Mouse (Mus musculus): Measurements from ENCODE around the gene Samd13. TPM values are rescaled to one million over a fixed set of nuclear protein-coding genes. Genes with fewer than 3 reads are reported as not detected.

Gene Samd13
- polyA plus RNA-seq, 1 experiment from 2014 or later: 0.46 TPM

DNA sequence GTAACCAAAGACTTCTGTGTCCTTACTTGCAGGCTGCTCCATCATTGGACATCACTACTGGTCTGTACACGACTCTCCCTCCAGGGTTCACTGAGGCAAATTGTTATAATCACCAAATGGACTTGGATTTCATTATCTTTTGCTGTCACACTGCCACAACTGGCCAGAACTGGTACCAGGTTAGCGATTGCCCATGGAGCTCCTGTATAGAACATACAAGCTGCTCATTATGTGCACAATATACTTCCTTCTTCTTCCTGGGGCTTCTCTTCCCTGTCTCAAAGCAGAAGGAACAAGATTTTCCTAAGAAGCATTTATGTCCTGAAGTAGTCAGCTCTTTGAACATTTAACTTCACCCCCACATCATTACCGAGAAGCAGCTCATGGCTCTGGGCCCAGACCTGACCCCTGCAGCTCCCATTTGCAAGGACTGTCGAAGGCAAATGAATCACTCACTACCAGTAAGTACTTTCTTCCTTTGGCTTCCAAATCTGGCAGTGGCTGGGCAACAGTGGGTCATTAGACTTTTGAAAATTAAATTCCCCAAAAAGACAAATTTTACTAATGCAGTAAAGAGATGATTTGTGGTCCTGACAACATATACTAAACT lies 43.5 kb downstream of the Samd13 start:
- H3K4me2 ChIP-seq (replicated peaks; ENCODE audit: low read depth, low read length): no peak overlapping the region
- H3K36me3 ChIP-seq (ENCODE audit: control insufficient read depth, insufficient read depth, low read length): no peaks in the 10 kb centered on the region
- no peak overlapping the region for H3K9ac ChIP-seq (replicated peaks; ENCODE audit: low read depth, low read length)
- H3K4me1 ChIP-seq (ENCODE audit: control insufficient read depth, insufficient read depth, low read length): no peaks in the 10 kb centered on the region
- H3K27ac ChIP-seq (ENCODE audit: low read length): no peak overlapping the region
- H3K27me3 ChIP-seq (ENCODE audit: control insufficient read depth, insufficient read depth, low read length): no peaks in the 10 kb centered on the region
- ATAC-seq (ENCODE audit: insufficient number of reproducible peaks, insufficient read depth, low FRiP score, low read depth): no peak
- H3K4me3 ChIP-seq (ENCODE audit: low read depth, low read length): no peak overlapping the region
- 44% methylated on average over 4 of the region's 4 CpGs for WGBS
- H3K9me3 ChIP-seq (ENCODE audit: control insufficient read depth, low read depth, low read length): no peaks in the 10 kb centered on the region

GRCm38 (mm10) chr3:146632506-146632905 lies 52.9 kb downstream of the Samd13 start:
- WGBS: 83% methylated on average over 5 of the region's 5 CpGs
- H3K36me3 ChIP-seq (ENCODE audit: control insufficient read depth, insufficient read depth, low read length): no peaks in the 10 kb centered on the region

DNA sequence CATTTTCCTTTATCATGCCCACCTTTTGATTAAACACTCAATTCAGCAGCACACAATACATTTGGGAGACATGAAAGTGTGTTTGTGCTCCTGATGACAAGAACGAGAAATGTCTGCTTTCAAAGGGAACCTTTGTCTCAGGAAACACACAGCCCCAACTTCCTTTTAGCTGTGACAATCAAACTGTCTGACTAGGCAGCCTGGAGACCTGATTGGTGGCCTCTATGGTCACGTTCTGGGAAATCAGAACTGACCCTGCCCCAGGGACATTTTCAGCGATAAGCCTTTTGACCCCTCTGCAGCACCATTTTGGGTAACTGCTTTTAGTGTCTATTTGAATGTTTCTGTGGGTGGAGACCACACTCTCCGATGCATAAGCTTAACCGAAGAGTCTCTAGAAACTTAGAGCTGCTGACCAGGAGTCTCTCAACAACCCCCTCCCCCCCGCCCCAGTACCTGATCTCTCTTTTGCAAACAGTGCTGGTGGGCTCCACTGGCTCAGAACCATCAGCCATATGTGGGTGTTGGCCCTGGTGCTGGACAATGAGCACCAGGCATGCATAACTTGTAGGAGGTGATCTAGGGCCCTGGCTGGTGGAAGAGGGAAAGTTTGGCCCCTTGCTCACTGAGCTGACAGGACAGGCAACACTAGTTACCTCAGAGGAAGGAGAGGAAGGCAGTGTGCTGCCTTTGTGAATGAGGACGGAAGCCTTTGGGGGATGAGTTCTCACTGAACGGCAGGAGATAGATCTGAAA lies 57.0 kb downstream of the Samd13 start:
- WGBS: 73% methylated on average over 8 of the region's 8 CpGs
- Histone ChIP-seq H3K36me3 (ENCODE audit: control insufficient read depth, insufficient read depth, low read length) (no peaks in the 10 kb centered on the region), H3K4me3 (ENCODE audit: low read depth, low read length) (no peak overlapping the region), H3K4me2 (replicated peaks; ENCODE audit: low read depth, low read length) (no peak overlapping the region), H3K4me1 (ENCODE audit: control insufficient read depth, insufficient read depth, low read length) (no peaks in the 10 kb centered on the region), H3K27ac (ENCODE audit: low read length) (no peak overlapping the region), H3K9me3 (ENCODE audit: control insufficient read depth, low read depth, low read length) (no peaks in the 10 kb centered on the region), H3K27me3 (ENCODE audit: control insufficient read depth, insufficient read depth, low read length) (no peaks in the 10 kb centered on the region), H3K9ac (replicated peaks; ENCODE audit: low read depth, low read length) (no peak overlapping the region)
- no peak for ATAC-seq (ENCODE audit: insufficient number of reproducible peaks, insufficient read depth, low FRiP score, low read depth)

More at GRCm38 (mm10) chr3:146632506-146632905, 52.9 kb downstream of the Samd13 start:
- Histone ChIP-seq H3K27ac (ENCODE audit: low read length) (no peak overlapping the region), H3K4me1 (ENCODE audit: control insufficient read depth, insufficient read depth, low read length) (no peaks in the 10 kb centered on the region), H3K9ac (replicated peaks; ENCODE audit: low read depth, low read length) (no peak overlapping the region), H3K27me3 (ENCODE audit: control insufficient read depth, insufficient read depth, low read length) (no peaks in the 10 kb centered on the region), H3K4me2 (replicated peaks; ENCODE audit: low read depth, low read length) (no peak overlapping the region), H3K9me3 (ENCODE audit: control insufficient read depth, low read depth, low read length) (no peaks in the 10 kb centered on the region), H3K4me3 (ENCODE audit: low read depth, low read length) (no peak overlapping the region)
- no peak for ATAC-seq (ENCODE audit: insufficient number of reproducible peaks, insufficient read depth, low FRiP score, low read depth)

- Histone ChIP-seq H3K4me3 (ENCODE audit: low read depth, low read length) (no peak overlapping the region), H3K4me1 (ENCODE audit: control insufficient read depth, insufficient read depth, low read length) (no peaks in the 10 kb centered on the region), H3K27me3 (ENCODE audit: control insufficient read depth, insufficient read depth, low read length) (no peaks in the 10 kb centered on the region), H3K27ac (ENCODE audit: low read length) (no peak overlapping the region), H3K4me2 (replicated peaks; ENCODE audit: low read depth, low read length) (no peak overlapping the region), H3K9me3 (ENCODE audit: control insufficient read depth, low read depth, low read length) (no peaks in the 10 kb centered on the region), H3K9ac (replicated peaks; ENCODE audit: low read depth, low read length) (no peak overlapping the region), H3K36me3 (ENCODE audit: control insufficient read depth, insufficient read depth, low read length) (no peaks in the 10 kb centered on the region)
- no peak for ATAC-seq (ENCODE audit: insufficient number of reproducible peaks, insufficient read depth, low FRiP score, low read depth)
- 83% methylated on average over 4 of the region's 4 CpGs for WGBS
Measured at GRCm38 (mm10) chr3:146625766-146626165, 59.6 kb downstream of the Samd13 start.

GRCm38 (mm10) chr3:146621966-146622365 lies 63.4 kb downstream of the Samd13 start:
- Histone ChIP-seq H3K27me3 (ENCODE audit: control insufficient read depth, insufficient read depth, low read length) (no peaks in the 10 kb centered on the region), H3K27ac (ENCODE audit: low read length) (no peak overlapping the region), H3K9ac (replicated peaks; ENCODE audit: low read depth, low read length) (no peak overlapping the region), H3K36me3 (ENCODE audit: control insufficient read depth, insufficient read depth, low read length) (no peaks in the 10 kb centered on the region), H3K9me3 (ENCODE audit: control insufficient read depth, low read depth, low read length) (no peaks in the 10 kb centered on the region), H3K4me1 (ENCODE audit: control insufficient read depth, insufficient read depth, low read length) (no peaks in the 10 kb centered on the region), H3K4me3 (ENCODE audit: low read depth, low read length) (no peak overlapping the region), H3K4me2 (replicated peaks; ENCODE audit: low read depth, low read length) (no peak overlapping the region)
- 84% methylated on average over 11 of the region's 11 CpGs for WGBS
- no peak for ATAC-seq (ENCODE audit: insufficient number of reproducible peaks, insufficient read depth, low FRiP score, low read depth)

- WGBS: 85% methylated on average over 14 of the region's 14 CpGs
- no peak for ATAC-seq (ENCODE audit: insufficient number of reproducible peaks, insufficient read depth, low FRiP score, low read depth)
- Histone ChIP-seq H3K36me3 (ENCODE audit: control insufficient read depth, insufficient read depth, low read length) (no peaks in the 10 kb centered on the region), H3K9ac (replicated peaks; ENCODE audit: low read depth, low read length) (no peak overlapping the region), H3K4me1 (ENCODE audit: control insufficient read depth, insufficient read depth, low read length) (no peaks in the 10 kb centered on the region), H3K27me3 (ENCODE audit: control insufficient read depth, insufficient read depth, low read length) (no peaks in the 10 kb centered on the region), H3K4me2 (replicated peaks; ENCODE audit: low read depth, low read length) (no peak overlapping the region), H3K9me3 (ENCODE audit: control insufficient read depth, low read depth, low read length) (no peaks in the 10 kb centered on the region), H3K27ac (ENCODE audit: low read length) (no peak overlapping the region), H3K4me3 (ENCODE audit: low read depth, low read length) (no peak overlapping the region)
Measured at GRCm38 (mm10) chr3:146620555-146621249, 64.7 kb downstream of the Samd13 start.

DNA sequence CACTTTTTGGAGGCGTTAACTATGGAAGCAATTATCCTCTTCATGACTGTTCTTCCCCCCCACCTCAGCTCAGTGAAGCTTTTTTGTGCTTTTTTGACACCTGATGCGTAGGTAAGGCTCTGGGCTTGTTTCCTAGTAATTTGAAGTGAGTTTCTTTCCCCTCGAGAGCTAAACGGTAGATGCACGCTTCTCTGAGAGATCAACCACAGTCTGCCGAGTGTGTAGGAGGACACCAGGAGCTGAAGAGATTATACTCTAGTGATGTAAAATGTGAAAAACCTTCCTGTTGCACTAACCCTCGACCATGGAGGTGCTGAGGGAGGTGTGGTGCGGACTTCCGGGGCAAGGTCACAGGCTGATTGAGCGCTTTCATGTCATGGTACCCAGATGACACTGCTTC lies 65.3 kb downstream of the Samd13 start:
- 85% methylated on average over 10 of the region's 10 CpGs for WGBS

GRCm38 (mm10) chr3:146618357-146618756 lies 67.0 kb downstream of the Samd13 start:
- Histone ChIP-seq H3K9me3 (ENCODE audit: control insufficient read depth, low read depth, low read length) (no peaks in the 10 kb centered on the region), H3K27ac (ENCODE audit: low read length) (no peak overlapping the region), H3K4me1 (ENCODE audit: control insufficient read depth, insufficient read depth, low read length) (no peaks in the 10 kb centered on the region), H3K4me3 (ENCODE audit: low read depth, low read length) (no peak overlapping the region), H3K4me2 (replicated peaks; ENCODE audit: low read depth, low read length) (no peak overlapping the region), H3K27me3 (ENCODE audit: control insufficient read depth, insufficient read depth, low read length) (no peaks in the 10 kb centered on the region), H3K9ac (replicated peaks; ENCODE audit: low read depth, low read length) (no peak overlapping the region), H3K36me3 (ENCODE audit: control insufficient read depth, insufficient read depth, low read length) (no peaks in the 10 kb centered on the region)
- ATAC-seq (ENCODE audit: insufficient number of reproducible peaks, insufficient read depth, low FRiP score, low read depth): no peak
- 61% methylated on average over 4 of the region's 4 CpGs for WGBS

More for the DNA sequence above, 65.3 kb downstream of the Samd13 start:
- Histone ChIP-seq H3K4me3 (ENCODE audit: low read depth, low read length) (no peak overlapping the region), H3K9ac (replicated peaks; ENCODE audit: low read depth, low read length) (no peak overlapping the region), H3K9me3 (ENCODE audit: control insufficient read depth, low read depth, low read length) (no peaks in the 10 kb centered on the region), H3K27ac (ENCODE audit: low read length) (no peak overlapping the region), H3K27me3 (ENCODE audit: control insufficient read depth, insufficient read depth, low read length) (no peaks in the 10 kb centered on the region), H3K36me3 (ENCODE audit: control insufficient read depth, insufficient read depth, low read length) (no peaks in the 10 kb centered on the region), H3K4me1 (ENCODE audit: control insufficient read depth, insufficient read depth, low read length) (no peaks in the 10 kb centered on the region), H3K4me2 (replicated peaks; ENCODE audit: low read depth, low read length) (no peak overlapping the region)
- no peak for ATAC-seq (ENCODE audit: insufficient number of reproducible peaks, insufficient read depth, low FRiP score, low read depth)

Data from stomach, embryonic 14.5 days (tissue).